Mouse (Mus musculus) cerebellum, postnatal 25 days (tissue): ENCODE data around the gene Egln1.
A peak's percentile ranks its signal among the peaks of the same experiment; 100 is the strongest.

ENCODE experiments used
- DNase-seq, 2 experiments: peaks; one replicate each; pipeline ENCODE4 v3.0.0; 2021; ENCODE audit warnings: mixed read lengths in 2 of 2

The Egln1 gene

DNA sequence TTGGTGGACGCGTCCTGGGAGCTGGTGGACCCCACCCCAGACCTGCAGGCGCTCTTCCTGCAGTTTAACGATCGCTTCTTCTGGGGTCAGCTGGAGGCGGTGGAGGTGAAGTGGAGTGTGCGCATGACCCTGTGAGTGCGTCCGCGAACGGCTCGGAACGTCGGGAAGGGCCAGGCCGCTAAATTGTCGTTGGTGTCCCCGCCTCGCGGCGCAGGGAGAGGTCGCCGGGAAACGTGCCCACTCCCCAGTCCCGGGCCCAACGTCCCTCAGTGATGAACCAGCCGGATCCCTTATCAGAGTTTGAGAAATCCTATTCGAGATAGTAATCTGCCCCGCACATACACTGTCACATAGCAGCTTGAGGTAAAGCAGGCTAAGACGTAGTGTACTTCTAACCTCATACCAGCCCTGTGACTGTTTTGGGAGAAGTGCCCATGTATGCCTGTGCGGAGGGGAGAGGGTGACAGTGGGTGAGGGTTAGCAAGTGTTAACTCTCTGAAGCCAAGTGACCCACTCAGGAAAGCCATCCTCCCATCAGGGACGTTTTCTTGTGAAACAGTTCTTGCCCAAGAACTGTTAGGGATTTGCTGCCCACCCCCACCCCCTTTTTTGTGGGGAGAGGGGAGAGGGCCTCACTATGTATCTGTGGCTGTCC lies 50.7 kb downstream of the Egln1 start:
- peak in 1 of 2 experiments; percentile 38 for DNase-seq

DNA sequence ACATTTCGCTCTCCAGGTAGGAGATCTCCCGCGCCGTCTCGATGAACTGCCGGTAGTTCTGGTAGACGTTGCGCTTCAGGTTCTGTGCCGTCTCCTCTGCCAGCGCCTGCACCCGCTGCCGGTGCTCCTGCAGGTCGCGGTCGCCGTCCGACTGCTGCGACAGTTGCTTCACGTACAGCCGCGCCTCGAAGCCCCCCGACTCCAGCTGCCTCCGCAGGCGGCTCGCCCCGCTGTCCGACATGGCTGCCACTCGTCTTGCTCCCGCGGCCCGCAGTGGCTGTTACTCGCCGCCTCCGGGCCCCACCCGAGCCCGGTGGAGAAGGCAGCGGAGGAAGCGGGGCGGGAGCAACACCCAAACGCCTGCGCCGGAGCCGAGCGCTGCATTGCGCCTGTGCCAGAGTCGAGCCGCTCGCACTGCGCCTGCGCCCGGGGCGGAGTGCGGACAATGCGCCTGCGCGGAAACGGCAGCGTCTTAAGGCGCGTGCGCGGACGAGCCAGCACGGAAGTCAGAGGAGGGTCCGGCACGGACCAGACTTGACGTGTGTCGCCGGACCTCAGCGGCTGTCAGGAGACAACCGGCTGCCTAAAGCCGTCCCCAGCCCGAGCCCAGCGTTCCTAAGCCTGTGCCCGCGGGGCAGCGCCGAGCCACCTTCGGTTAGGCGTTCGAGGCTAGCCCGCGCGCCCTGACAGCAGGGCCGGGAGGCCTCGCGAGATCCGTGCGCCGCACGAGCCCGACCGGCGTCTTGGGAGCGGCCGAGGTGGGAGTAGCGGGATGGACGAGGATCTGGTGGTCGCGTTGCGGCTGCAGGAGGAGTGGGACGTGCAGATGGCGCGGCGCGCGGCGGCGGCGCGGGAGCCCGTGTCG lies 51.5 kb downstream of the Egln1 start, which contains the start of the genes Exoc8 and Sprtn:
Gene Exoc8 (minus strand): TSS at position 320 of the 865 bp plus-strand sequence.
Gene Sprtn (plus strand): TSS at position 501 of the 865 bp plus-strand sequence.
- DNase-seq: peak; percentile 99

DNA sequence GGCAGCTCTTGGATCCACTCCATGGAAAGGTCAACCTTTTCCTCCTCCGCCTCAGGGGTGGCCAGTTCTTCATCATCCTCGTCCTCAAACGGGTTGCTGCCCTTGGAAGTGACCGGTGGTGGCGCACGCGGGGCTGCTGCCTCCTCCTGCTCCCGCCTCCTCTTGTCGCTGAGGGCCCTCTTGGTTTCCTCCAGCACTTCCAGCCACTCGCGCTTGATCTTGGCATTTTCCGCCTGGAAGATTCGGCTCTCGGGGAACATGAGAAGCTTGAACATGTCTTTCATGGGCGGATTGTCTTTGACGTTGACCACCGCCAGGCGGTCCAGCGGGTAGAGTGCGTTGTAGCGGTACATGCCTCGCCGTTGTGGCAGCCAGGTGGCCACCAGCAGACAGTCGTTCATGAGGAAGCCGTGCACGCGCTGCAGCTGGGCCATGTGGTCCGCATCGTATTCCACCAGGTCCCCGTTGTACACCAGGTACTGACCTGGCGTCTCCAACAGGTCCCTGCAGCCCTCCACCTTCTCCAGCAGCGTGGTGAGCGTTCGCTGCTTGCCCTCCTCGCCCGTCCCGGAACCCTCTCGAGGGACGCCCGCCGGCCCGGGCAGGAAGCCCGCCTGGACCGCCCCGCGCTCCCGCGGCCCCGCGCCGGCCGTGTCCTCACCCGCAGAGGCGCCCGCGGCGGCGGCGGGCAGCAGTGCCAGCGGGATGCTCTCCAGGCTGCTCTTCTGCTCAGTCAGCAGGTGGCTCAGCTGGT lies 52.3 kb downstream of the Egln1 start:
- DNase-seq: peak; percentile 82 to 88

DNA sequence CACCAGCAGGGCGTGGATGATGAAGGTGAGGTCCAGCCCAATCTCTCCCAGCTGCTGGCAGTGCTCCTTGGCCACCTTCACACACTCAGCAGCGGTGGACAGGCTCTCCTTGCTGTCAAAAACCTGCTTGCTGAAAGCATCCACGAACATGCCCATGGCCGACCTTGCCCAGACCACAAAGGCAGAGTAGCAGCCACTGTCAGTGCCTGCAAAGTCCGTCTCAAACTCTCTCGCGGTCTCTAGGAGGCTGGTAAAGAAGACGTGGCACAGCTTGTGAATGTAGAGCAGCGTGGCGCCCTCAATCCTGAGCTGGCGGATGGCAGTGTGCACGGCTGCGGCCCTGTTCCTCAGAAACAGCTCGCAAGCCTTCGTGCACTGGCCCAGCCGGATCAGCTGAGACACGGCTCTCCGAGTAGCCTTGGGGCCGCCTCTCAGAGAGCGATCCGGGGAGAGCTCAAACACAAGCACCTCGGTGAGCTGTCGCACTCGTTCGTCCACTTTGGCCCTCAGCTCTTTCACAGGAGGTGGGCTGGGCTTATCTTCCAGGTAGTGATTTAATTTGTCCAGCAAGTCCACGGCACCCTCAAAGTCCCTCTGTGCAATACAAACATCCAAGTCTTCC lies 53.0 kb downstream of the Egln1 start:
- peak in 1 of 2 experiments; percentile 38 for DNase-seq

DNA sequence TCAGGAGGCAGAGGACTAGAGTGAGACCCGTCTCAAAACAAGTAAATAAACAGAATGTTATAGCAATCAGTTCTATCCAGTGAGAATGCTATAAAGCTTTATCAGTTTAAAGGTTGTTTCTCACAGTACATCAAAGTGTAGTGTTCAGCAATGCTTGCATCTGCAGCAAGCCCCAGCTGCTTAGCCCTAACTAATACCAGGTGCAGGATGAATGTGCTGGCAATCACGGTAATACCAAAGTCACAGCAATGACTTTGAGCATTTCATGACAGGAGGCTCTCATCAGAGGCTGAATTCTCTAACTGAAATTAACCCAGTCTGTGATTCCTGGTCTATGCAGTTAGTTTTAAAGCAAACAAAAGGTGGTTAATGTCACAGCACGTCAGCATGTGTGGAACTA lies 56.5 kb downstream of the Egln1 start:
- no peak for DNase-seq

DNA sequence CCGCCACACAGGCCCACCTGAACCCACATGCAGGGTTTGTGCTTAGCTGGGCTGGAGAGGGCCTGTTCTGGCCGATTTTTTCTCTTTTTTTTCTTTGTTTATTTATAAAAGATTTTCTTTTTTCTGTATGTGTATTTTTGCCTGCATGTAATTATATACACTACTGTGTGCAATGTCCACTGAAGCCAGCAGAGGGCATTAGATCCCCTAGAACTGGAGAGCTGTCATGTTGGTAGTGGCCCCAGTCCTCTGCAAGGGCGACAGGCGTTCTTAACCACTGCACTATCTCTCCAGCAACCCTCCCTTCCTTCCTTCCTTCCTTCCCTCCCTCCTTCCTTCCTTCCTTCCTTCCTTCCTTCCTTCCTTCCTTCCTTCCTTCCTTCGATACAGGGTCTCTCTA lies 60.7 kb downstream of the Egln1 start:
- no peak for DNase-seq

DNA sequence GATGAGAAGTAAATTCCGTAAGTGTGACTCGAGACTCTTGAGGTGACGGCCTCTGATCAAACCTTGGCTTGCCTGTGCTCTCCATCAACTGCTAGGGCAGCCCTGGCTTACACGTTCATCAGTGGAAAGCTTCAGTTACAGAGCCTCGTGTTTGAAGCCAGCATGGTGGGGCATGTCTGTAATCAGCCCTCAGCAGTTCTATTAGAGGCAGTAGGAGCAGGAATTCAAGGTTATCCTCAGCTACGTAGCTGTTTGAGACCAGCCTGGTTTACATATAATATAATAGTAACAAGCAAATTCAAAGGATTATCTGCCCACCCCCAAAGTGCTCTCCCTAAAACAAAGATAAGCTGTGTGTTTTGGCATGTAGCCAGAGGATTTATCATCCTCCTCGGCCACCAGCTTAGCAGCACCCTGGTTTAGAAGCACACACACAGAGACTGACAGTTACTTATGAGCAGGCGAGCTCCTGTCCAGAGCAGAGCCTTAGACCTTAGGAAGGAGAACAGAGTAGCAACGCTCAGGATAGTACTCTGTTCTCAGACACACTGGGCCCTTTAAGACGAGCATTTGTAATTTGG lies 70.1 kb downstream of the Egln1 start:
- no peak for DNase-seq

DNA sequence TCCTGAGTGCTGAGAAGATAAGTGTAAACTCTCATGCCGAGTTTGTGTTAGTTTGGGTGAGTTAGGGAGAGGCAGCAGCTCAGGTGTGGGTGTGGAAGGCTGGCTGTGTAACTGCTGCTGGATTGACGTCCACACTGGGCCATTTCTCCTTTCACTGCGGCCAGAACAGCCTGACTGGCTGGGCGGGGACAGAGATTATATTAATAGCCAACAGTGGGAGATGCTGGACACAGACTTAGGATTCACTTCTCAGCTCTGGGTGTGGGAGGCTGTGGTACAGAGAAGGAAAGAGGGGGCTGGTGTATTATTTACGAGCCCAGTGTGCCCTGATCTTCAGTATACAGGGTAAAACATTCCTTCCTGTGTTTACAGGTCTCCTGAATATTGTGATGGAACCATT lies 71.0 kb downstream of the Egln1 start:
- DNase-seq: no peak

DNA sequence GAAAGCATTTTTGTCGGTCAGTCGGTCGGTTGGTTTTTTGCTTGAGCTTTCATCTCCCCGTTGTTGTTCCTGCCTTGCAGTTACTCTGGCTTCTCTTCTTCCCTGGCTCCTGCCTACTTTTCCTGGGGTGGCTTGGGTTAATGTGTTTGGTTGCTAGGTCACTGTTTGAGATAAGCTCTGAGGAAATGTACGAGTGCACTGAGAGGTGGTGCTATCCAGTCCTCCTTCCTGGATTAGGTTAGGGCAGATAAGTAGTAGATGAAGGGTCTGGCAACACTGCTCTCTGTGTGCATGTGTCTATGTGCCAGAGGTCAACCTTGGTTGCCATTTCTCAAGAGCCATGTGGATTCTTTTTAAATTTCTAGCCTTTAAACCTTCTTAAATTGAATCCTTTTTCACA lies 76.4 kb downstream of the Egln1 start:
- no peak for DNase-seq

DNA sequence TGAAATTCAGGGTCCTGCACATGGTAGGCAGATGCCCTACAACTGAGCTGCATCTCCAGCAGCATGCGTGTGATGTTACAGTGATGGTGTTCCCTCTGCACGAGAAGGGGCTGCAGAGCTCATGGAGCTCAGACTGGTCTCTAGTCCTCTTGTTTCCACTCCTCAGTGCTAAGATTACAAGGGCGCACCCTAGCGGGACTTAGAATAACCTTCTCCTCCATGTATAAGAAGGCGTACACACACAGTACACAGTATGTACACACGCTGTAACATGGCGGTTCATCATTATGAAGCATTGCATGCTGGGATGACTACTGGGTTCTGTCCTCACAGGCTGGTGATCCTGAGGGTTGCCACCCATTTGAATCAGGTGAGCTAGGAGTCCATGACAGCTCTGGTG lies 77.0 kb downstream of the Egln1 start:
- DNase-seq: no peak

DNA sequence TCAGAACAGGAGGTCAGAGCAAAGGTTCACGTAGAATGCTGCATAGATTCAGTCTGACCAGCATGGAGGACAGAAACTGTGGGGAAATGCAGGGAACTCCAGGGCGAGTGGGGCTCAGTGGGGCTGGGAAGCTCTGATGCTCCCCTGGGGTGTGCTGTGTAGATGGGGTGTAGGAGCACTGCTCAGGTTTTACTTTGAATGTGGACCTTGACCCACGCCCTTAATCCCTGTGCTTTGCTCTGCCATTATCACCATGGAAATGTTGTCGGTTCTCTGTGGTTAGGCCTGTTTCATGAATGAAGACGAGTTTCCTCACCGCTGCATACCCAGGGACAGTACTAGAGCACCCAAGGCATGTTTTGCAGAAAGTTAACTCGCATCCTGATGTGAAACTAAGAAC lies 77.7 kb downstream of the Egln1 start:
- DNase-seq: no peak

DNA sequence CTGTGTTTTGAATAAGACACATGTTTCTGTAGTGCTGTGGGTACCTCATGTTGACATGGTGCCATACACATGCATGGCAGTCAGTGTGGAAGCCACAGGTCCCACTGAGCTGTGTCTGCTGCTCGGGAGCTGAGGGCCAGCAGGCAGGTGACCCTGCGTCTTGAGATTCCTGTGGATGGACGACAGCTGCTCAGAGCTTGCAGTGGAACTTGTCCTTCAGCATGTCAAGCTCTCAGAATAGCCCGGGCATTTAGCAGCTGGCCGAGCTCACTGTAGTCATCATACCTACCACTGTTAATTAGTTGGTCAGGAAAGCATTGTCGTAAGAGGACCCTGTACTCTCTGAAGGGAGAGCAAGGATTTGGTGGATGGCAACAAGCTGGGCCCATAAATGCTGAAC lies 79.4 kb downstream of the Egln1 start:
- DNase-seq: no peak

DNA sequence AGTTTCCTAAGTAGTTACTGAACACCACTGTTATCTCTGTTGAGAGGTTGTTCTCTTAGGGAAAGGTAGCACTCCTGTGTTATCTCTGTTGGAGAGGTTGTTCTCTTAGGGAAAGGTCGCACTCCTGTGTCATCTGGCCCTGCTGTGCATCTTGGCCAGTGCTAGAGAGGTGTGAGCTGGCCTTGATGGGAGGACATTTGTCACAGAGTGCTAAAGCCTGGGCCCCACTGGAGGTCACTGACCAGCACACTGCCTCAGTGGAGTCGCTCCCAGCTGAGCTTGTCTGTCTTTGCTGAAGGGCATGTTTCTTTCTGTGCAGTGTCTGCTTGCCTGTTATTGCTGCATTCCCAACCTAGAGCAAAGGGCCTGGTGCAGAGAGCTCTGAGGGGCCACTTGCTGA lies 82.0 kb downstream of the Egln1 start:
- DNase-seq: no peak

DNA sequence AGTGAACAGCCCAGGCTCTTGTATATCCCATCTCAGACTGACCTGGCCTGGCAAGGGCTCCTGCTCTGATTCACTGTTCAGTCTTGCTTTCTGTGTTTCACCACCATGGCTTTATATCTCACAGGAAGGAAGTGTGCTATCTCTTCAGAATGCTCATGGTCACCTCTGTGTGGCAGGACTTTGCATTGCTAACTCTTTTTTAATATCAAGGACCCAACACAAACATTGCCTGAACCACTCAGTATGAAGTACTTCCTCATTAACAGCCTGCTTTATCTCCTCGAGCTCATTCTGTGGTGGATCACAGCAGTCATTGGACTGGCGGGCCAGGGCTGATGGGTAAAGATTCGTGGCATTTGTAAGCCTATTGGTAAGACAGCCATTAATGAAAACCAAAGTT lies 82.5 kb downstream of the Egln1 start:
- DNase-seq: no peak

DNA sequence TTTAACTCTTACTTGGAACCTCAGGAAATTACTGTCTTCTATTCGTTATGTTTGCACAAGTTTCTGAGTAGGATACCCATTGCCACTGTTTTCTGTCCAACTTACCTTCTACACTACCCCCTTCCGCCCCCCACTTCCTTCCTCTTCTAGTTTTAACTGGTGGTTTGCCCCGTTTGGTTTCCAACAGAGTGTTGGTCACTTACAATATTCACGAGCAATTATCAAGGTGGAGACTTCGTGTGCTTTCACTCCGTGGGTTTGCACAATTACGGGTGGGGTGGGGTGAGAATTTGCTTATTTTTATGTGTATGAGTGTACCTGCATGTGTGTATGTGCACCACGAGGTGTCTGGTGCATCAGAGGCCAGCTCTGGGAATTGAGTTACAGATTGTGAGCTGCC lies 85.4 kb downstream of the Egln1 start:
- no peak for DNase-seq

DNA sequence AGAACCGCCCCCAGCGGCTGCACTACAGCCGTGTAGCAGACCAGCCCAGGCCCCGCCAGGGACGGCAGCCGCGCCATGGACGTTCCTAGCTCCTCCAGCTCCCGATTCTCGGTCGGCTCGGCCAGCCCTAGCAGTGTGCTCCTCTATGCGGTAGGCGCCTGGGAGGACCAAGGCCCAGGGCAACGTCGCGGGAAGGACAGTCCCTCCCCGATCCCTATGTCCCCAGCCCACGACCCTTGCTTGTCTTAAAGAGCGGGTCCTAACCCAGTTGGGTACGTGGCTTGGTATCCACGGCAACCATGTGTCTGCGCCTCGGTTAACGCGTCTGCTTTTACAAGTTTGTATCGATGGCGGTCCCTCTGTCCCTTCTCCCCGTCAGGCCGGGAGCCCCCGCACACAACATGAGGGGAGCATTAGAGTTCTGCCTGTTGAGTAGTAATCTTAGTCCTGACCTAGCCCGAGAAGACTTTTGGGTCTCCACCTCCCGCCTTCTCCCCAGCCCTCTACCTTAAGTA lies 85.9 kb downstream of the Egln1 start:
- no peak for DNase-seq

DNA sequence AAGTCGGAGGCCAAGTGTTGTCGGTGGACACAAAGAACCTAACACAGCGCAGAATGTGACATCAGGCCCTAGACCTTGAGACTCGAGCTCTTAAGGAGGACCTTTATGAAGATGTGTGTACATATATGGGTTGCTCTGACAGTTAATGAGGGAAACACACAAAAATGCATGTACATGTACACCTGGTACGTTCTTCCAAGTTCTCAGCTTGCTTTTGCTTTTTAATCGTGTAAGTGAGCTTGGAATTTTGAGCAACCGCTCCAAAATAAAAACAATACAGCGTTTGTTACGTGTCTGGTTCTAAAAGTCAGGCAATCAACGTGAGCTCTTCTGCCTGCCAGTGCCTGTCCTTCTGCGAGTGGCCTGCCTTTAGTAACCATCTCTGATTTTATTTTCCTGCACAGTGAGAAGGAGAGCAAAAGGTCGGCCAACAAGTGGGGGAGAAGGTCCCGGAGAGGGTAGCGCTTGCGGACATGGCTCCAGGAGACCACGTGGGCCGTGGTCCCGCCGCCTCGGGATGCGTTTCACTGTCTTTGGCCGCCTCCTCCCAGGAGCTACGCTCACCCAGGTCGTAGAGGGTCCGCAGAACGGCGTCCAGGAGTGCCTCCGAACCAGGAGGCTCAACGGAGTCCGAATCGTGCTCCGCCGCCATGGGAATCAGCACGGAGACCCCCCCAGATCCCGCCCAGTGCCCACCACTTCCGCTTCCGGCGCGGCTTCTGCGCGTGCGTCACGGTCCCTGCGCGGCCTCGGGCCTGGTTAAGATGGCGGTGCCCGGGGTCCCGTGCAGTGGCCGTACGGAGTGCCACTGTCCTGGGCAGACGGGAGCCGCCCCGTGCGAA lies 86.6 kb downstream of the Egln1 start, which contains the start of the genes Gnpat and 2810004N23Rik:
Gene Gnpat (plus strand): TSS at position 713 of the 842 bp plus-strand sequence.
Gene 2810004N23Rik (minus strand): TSS at position 800 of the 842 bp plus-strand sequence.
- DNase-seq: peak; percentile 96

DNA sequence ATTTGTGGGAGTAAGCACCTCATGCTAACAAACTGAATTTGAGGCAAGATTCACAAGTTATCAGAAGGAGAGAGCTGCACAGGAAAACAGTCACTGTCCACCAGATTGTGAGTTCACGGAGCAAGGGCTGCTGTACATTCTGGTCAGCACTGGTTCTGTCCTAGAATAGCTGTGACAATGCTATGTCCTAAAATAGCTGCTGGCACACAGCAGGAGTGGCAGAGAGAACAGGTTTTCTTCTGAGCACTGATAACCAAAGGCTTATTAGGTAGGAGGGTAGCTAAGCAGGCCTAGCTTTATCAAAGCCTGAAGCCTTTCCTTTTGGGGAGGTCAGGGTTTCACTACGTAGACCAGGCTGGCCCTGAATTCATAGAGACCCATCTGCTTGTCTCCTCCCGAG lies 88.9 kb downstream of the Egln1 start:
- DNase-seq: peak; percentile 52 to 53

DNA sequence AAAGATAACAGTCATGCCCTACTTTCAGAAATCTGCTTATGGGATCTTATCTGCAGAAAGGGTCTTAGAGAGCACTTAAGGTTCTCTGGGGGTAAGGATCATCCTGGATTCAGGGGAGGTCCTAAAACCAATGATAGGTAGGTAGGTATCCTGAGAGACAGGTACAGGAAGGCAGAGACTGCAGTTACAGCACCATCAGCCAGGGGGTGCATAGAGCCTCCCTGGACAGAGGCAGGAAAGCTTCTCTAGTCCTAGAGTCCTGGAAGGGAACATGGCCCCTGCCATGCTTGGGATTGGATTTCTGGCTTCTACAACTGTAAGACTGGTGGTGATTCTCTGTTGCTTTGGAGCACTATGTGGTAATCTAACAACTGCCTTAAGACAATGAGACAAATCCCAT lies 89.7 kb downstream of the Egln1 start:
- peak; percentile 32 to 61 for DNase-seq
